In genomic region chr4:125085346-125085841, GRCm38 (mm10) we compare ENCODE assay signal across 7 mouse cellular contexts. TPM values are rescaled to one million over a fixed set of nuclear protein-coding genes. Genes with fewer than 3 reads are reported as not detected.
A peak's percentile ranks its signal among the peaks of the same experiment; 100 is the strongest.
DNase-seq lines count a peak whose midpoint lies in the region; ATAC-seq lines count a peak whose summit lies in the region.

No protein-coding gene starts in this region.

- peak overlapping the region; percentile 87 for H3K4me3 ChIP-seq in lung, embryonic 15.5 days

- whole genome bisulfite sequencing in lung, embryonic 15.5 days: under 1% methylated on average over 39 of the region's 45 CpGs

- no peaks in the 10 kb centered on the region for H3K27me3 ChIP-seq in lung, embryonic 15.5 days

- ATAC-seq in CD4-positive, CD25-positive, alpha-beta regulatory T cell, adult 4 months: peak; percentile 65
- peak; percentile 80 for ATAC-seq in frontal cortex, adult (ENCODE audit: low TSS enrichment)
- peak; percentile 95 for ATAC-seq in lung, embryonic 15.5 days (ENCODE audit: borderline replicate concordance, extremely low read depth, low FRiP score, low TSS enrichment)

- peak; percentile 71 for DNase-seq in 416B (ENCODE audit: low read depth)
- peak; percentile 75 for DNase-seq in cerebellum, adult 9-10 months
- peak; percentile 66 to 90 for DNase-seq in kidney, postnatal 36 days
- peak; percentile 89 for DNase-seq in retina, postnatal 1 day

- H3K27ac ChIP-seq in lung, embryonic 15.5 days: peak overlapping the region; percentile 98

- peaks cover 28% of the 10 kb centered on the region for H3K36me3 ChIP-seq in lung, embryonic 15.5 days

- no peaks in the 10 kb centered on the region for H3K9me3 ChIP-seq in lung, embryonic 15.5 days

- peak overlapping the region; percentile 85 for H3K4me2 ChIP-seq in lung, embryonic 15.5 days

- peaks cover 17% of the 10 kb centered on the region for H3K4me1 ChIP-seq in lung, embryonic 15.5 days

- peak overlapping the region; percentile 85 for H3K9ac ChIP-seq in lung, embryonic 15.5 days

RNA-seq across cellular contexts. Expression of gene Meaf6, which starts 0.5 kb away (rescaled TPM):
- 10 to 100 TPM; 56.7 to 74.8 TPM for polyA plus RNA-seq in CD4-positive, CD25-positive, alpha-beta regulatory T cell, adult 4 months (2017; shearing (Covaris generic))
- polyA plus RNA-seq in lung, embryonic 15.5 days (2015; fragmentation: Nextera tagmentation; extraction: Ambion mirVana): 52.3 and 53.4 TPM in 2 replicates

RNA-seq across cellular contexts. Expression of gene Snip1, which starts 18.9 kb away (rescaled TPM):
- 1 to 10 TPM; 5.1 to 8.8 TPM for polyA plus RNA-seq in CD4-positive, CD25-positive, alpha-beta regulatory T cell, adult 4 months (2017; shearing (Covaris generic))
- 31.0 and 32.9 TPM in 2 replicates for polyA plus RNA-seq in lung, embryonic 15.5 days (2015; fragmentation: Nextera tagmentation; extraction: Ambion mirVana)

RNA-seq across cellular contexts. Expression of gene Dnali1, which starts 19.9 kb away (rescaled TPM):
- polyA plus RNA-seq in CD4-positive, CD25-positive, alpha-beta regulatory T cell, adult 4 months (2017; shearing (Covaris generic)): not detected
- 1.7 and 2.0 TPM in 2 replicates for polyA plus RNA-seq in lung, embryonic 15.5 days (2015; fragmentation: Nextera tagmentation; extraction: Ambion mirVana)

RNA-seq across cellular contexts. Expression of gene Zc3h12a, which starts 42.2 kb away (rescaled TPM):
- 1 to 10 TPM; 3.6 to 4.4 TPM for polyA plus RNA-seq in CD4-positive, CD25-positive, alpha-beta regulatory T cell, adult 4 months (2017; shearing (Covaris generic))
- polyA plus RNA-seq in lung, embryonic 15.5 days (2015; fragmentation: Nextera tagmentation; extraction: Ambion mirVana): 0.57 and 0.60 TPM in 2 replicates

Comparison
In these comparisons a context has a peak if more than half of its experiments do, and no peak if none do; other contexts are left out.
1. Peak in every context shown above with its lines: DNase-seq, ATAC-seq, H3K4me3 ChIP-seq and H3K27ac ChIP-seq.